Mouse (Mus musculus) C2C12 (cell line): ENCODE data around the gene Smg1.

ENCODE experiments used
- CTCF ChIP-seq: IDR thresholded peaks from one replicate; pipeline ENCODE4 v1.5.1; 2011; ENCODE audit not compliant: control insufficient read depth, insufficient read depth, insufficient read length
- FOSL1 ChIP-seq: IDR thresholded peaks from one replicate; pipeline ENCODE4 v1.8.0; 2011; ENCODE audit warnings: mild to moderate bottlenecking, low read length; ENCODE audit not compliant: poor library complexity, insufficient read depth, severe bottlenecking
- MAX ChIP-seq: IDR thresholded peaks from one replicate; pipeline ENCODE4 v1.6.1; 2011; ENCODE audit warnings: mild to moderate bottlenecking, control low read depth
- MYOD1 ChIP-seq: IDR thresholded peaks from one replicate; pipeline ENCODE4 v1.6.1; 2011; ENCODE audit warnings: low read depth; ENCODE audit not compliant: control insufficient read depth, insufficient read length
- MYOG ChIP-seq: IDR thresholded peaks from one replicate; pipeline ENCODE4 v1.6.1; 2011; ENCODE audit not compliant: control insufficient read depth, insufficient read length; ENCODE audit errors: extremely low read depth
- USF1 ChIP-seq: IDR thresholded peaks from one replicate; pipeline ENCODE4 v1.6.1; 2011; ENCODE audit warnings: low read depth, mild to moderate bottlenecking, control low read depth, moderate library complexity

DNA sequence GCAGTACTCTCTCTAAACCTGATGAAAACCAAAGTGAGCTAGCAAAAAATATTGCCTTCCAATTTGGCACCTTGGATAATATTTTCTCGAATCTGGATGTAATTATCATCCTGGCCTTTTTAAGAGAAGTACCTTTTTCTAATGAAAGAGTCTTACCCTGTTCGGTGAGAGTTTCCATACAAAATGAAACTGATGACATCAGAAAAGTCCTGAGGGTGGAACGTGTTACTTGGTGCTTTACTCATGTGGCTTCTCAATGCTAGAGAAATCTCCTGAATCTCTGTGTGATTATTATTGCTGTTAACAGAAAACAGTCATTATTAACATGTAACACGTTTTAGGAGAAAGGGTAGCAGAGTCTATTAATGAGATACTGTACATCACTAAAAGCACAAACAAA, 57.6 kb downstream of the Smg1 start:
- no peak for TF ChIP-seq CTCF
- no peak for TF ChIP-seq MYOG
- no peak for TF ChIP-seq MAX
- no peak for TF ChIP-seq MYOD1
- TF ChIP-seq FOSL1: no peak
- no peak for TF ChIP-seq USF1
